Mouse (Mus musculus): Measurements from ENCODE around the gene Crabp2. TPM values are rescaled to one million over a fixed set of nuclear protein-coding genes. Genes with fewer than 3 reads are reported as not detected.
"Not testable (repeated sequence)": the region's sequence is repeated elsewhere in the genome, so short reads cannot be mapped to it uniquely, and the experiment has no call there.

Crabp2 gene
- under 1 TPM; 0.57 to 0.81 TPM for total RNA-seq (2021)

GRCm38 (mm10) chr3:87948378-87949265 is at the start of gene Crabp2:
Gene Crabp2, plus strand, starts transcription at chr3:87948666.
- intact Hi-C loops (cut with DNase I) = no loop called here
- DNase-seq = no peak

GRCm38 (mm10) chr3:87899266-87899665 is 49.2 kb upstream of the Crabp2 start:
- intact Hi-C loops (cut with DNase I) = no loop called here
- no peak for DNase-seq

- no peak for DNase-seq
- intact Hi-C loops (cut with DNase I) = no loop called here
Measured at GRCm38 (mm10) chr3:87899776-87900175, 48.7 kb upstream of the Crabp2 start.

- intact Hi-C loops (cut with DNase I) = no loop called here
- DNase-seq = no peak
Measured at GRCm38 (mm10) chr3:87901036-87901624, 47.3 kb upstream of the Crabp2 start.

- DNase-seq; intact Hi-C loops (cut with DNase I): not testable (repeated sequence)
Measured at GRCm38 (mm10) chr3:87901959-87902358, 46.5 kb upstream of the Crabp2 start.

GRCm38 (mm10) chr3:87903821-87904220 is 44.6 kb upstream of the Crabp2 start:
- intact Hi-C loops (cut with DNase I) = loop anchor here (2.0 kb wide), 1 partner anchor 17 kb away; no protein-coding TSS in a partner anchor
- no peak for DNase-seq

- intact Hi-C loops (cut with DNase I) = loop anchor here (2.0 kb wide), 1 partner anchor 19 kb away; no protein-coding TSS in a partner anchor
- peak; percentile 95 to 96 for DNase-seq
Measured at GRCm38 (mm10) chr3:87905880-87906485, 42.5 kb upstream of the Crabp2 start, which contains the start of gene Hdgf. Gene Hdgf, plus strand, starts transcription at chr3:87906321.

- DNase-seq = peak; percentile 70 to 74
- intact Hi-C loops (cut with DNase I) = no loop called here
Measured at GRCm38 (mm10) chr3:87906601-87906980, 41.9 kb upstream of the Crabp2 start.

- peak; percentile 45 to 57 for DNase-seq
- intact Hi-C loops (cut with DNase I) = no loop called here
Measured at GRCm38 (mm10) chr3:87906981-87907857, 41.2 kb upstream of the Crabp2 start.

GRCm38 (mm10) chr3:87907906-87908305 is 40.6 kb upstream of the Crabp2 start:
- peak in 1 of 2 experiments; percentile 7 for DNase-seq
- intact Hi-C loops (cut with DNase I) = no loop called here

GRCm38 (mm10) chr3:87909381-87909780 is 39.1 kb upstream of the Crabp2 start:
- peak in 1 of 2 experiments; percentile 5 for DNase-seq
- intact Hi-C loops (cut with DNase I) = no loop called here

- DNase-seq = peak; percentile 20 to 21
- intact Hi-C loops (cut with DNase I) = no loop called here
Measured at GRCm38 (mm10) chr3:87909874-87910273, 38.6 kb upstream of the Crabp2 start.

GRCm38 (mm10) chr3:87910573-87911141 is 37.8 kb upstream of the Crabp2 start:
- intact Hi-C loops (cut with DNase I) = no loop called here
- peak; percentile 86 to 90 for DNase-seq

GRCm38 (mm10) chr3:87913491-87913890 is 35.0 kb upstream of the Crabp2 start:
- DNase-seq = no peak
- intact Hi-C loops (cut with DNase I) = no loop called here

GRCm38 (mm10) chr3:87913891-87914290 is 34.6 kb upstream of the Crabp2 start:
- no peak for DNase-seq
- intact Hi-C loops (cut with DNase I) = no loop called here

GRCm38 (mm10) chr3:87916990-87917389 is 31.5 kb upstream of the Crabp2 start:
- DNase-seq = no peak
- intact Hi-C loops (cut with DNase I) = no loop called here

- intact Hi-C loops (cut with DNase I) = no loop called here
- DNase-seq = no peak
Measured at GRCm38 (mm10) chr3:87918551-87918950, 29.9 kb upstream of the Crabp2 start.

- DNase-seq = peak; percentile 88
- intact Hi-C loops (cut with DNase I) = no loop called here
Measured at GRCm38 (mm10) chr3:87919336-87920108, 28.9 kb upstream of the Crabp2 start, which contains the start of gene Mrpl24. Gene Mrpl24, plus strand, starts transcription at chr3:87919506.

GRCm38 (mm10) chr3:87920270-87920943 is 28.1 kb upstream of the Crabp2 start:
- intact Hi-C loops (cut with DNase I) = no loop called here
- no peak for DNase-seq

Measured in heart, postnatal 10 days (tissue).